Mouse (Mus musculus): ENCODE results near the gene Ptprg.
"Not testable (repeated sequence)": the region's sequence is repeated elsewhere in the genome, so short reads cannot be mapped to it uniquely, and the experiment has no call there.

Gene Ptprg

GRCm38 (mm10) chr14:11759356-11759755, 206.0 kb downstream of the Ptprg start:
- peak in 1 of 2 experiments; percentile 24 for DNase-seq

GRCm38 (mm10) chr14:11762995-11763394, 209.7 kb downstream of the Ptprg start:
- no peak for DNase-seq

GRCm38 (mm10) chr14:11772736-11773135, 219.4 kb downstream of the Ptprg start:
- no peak for DNase-seq

GRCm38 (mm10) chr14:11774476-11775037, 221.2 kb downstream of the Ptprg start:
- peak; percentile 24 to 26 for DNase-seq

GRCm38 (mm10) chr14:11775204-11775603, 221.9 kb downstream of the Ptprg start:
- DNase-seq, result peak; percentile 25 to 28

GRCm38 (mm10) chr14:11775951-11776495, 222.7 kb downstream of the Ptprg start:
- DNase-seq, result no peak

GRCm38 (mm10) chr14:11776566-11776965, 223.2 kb downstream of the Ptprg start:
- DNase-seq, result no peak

GRCm38 (mm10) chr14:11791190-11791589, 237.9 kb downstream of the Ptprg start:
- DNase-seq, result peak; percentile 34 to 49

GRCm38 (mm10) chr14:11793847-11794246, 240.5 kb downstream of the Ptprg start:
- no peak for DNase-seq

- no peak for DNase-seq
Observed at GRCm38 (mm10) chr14:11802355-11803035, 249.2 kb downstream of the Ptprg start.

GRCm38 (mm10) chr14:11806674-11807073, 253.3 kb downstream of the Ptprg start:
- DNase-seq, result no peak

GRCm38 (mm10) chr14:11807465-11807864, 254.1 kb downstream of the Ptprg start:
- no peak for DNase-seq

- no peak for DNase-seq
Observed at GRCm38 (mm10) chr14:11811142-11811761, 257.9 kb downstream of the Ptprg start.

- DNase-seq, result no peak
Observed at GRCm38 (mm10) chr14:11812291-11812690, 259.0 kb downstream of the Ptprg start.

GRCm38 (mm10) chr14:11814811-11815210, 261.5 kb downstream of the Ptprg start:
- DNase-seq, result not testable (repeated sequence)

- DNase-seq, result no peak
Observed at GRCm38 (mm10) chr14:11817236-11817635, 263.9 kb downstream of the Ptprg start.

- no peak for DNase-seq
Observed at GRCm38 (mm10) chr14:11818054-11818453, 264.7 kb downstream of the Ptprg start.

GRCm38 (mm10) chr14:11818721-11819120, 265.4 kb downstream of the Ptprg start:
- DNase-seq, result no peak

GRCm38 (mm10) chr14:11819326-11819725, 266.0 kb downstream of the Ptprg start:
- DNase-seq, result peak; percentile 24 to 31

- peak; percentile 53 to 60 for DNase-seq
Observed at GRCm38 (mm10) chr14:11822830-11823700, 269.7 kb downstream of the Ptprg start.

GRCm38 (mm10) chr14:11823701-11824095, 270.4 kb downstream of the Ptprg start:
- DNase-seq, result peak; percentile 65 to 72

- DNase-seq, result no peak
Observed at GRCm38 (mm10) chr14:11824915-11825314, 271.6 kb downstream of the Ptprg start.

- peak; percentile 85 to 88 for DNase-seq
Observed at GRCm38 (mm10) chr14:11825551-11825950, 272.2 kb downstream of the Ptprg start.
